8 mouse cellular contexts compared by ENCODE assay signal in the genomic region with DNA sequence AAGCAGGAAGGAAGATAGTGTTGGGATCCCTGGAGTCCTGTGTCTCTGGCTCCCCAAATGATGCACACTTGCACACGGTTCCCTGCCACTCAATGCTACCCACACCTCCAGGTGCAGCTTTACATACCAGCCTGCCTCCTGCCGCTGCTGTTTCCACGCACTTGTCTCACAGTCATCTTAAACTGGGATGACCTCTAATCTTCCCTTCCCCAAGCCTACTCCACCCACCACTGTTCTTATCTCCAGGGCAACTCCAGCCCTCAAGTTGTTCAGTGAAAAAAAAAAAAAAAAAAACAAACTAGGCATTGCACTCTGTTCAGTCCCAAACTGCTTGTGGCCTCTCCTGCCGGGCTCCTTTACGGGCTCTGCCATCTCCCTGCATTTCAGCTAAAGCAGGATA. TPM values are rescaled to one million over a fixed set of nuclear protein-coding genes. Genes with fewer than 3 reads are reported as not detected.
DNase-seq lines count a peak whose midpoint lies in the region; ATAC-seq and TF ChIP-seq lines count a peak whose summit lies in the region.

A gene (minus strand): TSS at position 14 of the 400 bp plus-strand sequence.

- 66% methylated on average over 5 of the region's 5 CpGs for WGBS in forebrain, embryonic 11.5 days

- H3K27me3 ChIP-seq in G1E (ENCODE audit: insufficient read depth, low read length) = no peaks in the 10 kb centered on the region
- H3K27me3 ChIP-seq in forebrain, embryonic 11.5 days (ENCODE audit: control insufficient read depth, insufficient read depth, low read length) = no peaks in the 10 kb centered on the region

- peaks cover 68% of the 10 kb centered on the region for H3K4me1 ChIP-seq in G1E (ENCODE audit: insufficient read depth, low read depth, low read length)
- H3K4me1 ChIP-seq in forebrain, embryonic 11.5 days (replicated peaks; ENCODE audit: control insufficient read depth, insufficient read depth, low read length) = no peaks in the 10 kb centered on the region

- no peak within 1 kb of the TSS for H3K4me2 ChIP-seq in forebrain, embryonic 11.5 days (ENCODE audit: low read depth, low read length, severe bottlenecking)

- no peak within 1 kb of the TSS for H3K27ac ChIP-seq in forebrain, embryonic 11.5 days (ENCODE audit: low read depth, low read length)

- H3K9ac ChIP-seq in forebrain, embryonic 11.5 days (ENCODE audit: low read length) = no peak within 1 kb of the TSS

- no peaks in the 10 kb centered on the region for H3K9me3 ChIP-seq in G1E (replicated peaks)
- H3K9me3 ChIP-seq in forebrain, embryonic 11.5 days (ENCODE audit: control insufficient read depth, low read length) = no peaks in the 10 kb centered on the region

- peak; percentile 84 for ATAC-seq in G1E (ENCODE audit: extremely low read depth, insufficient number of reproducible peaks, low FRiP score, poor library complexity, severe bottlenecking)
- no peak for ATAC-seq in forebrain, embryonic 11.5 days (replicated peaks; ENCODE audit: low FRiP score)
- ATAC-seq in inflammation-experienced regulatory T-cells, adult 6 months = no peak
- ATAC-seq in megakaryocyte progenitor cell, adult 5-6 weeks (replicated peaks; ENCODE audit: poor library complexity) = peak; percentile 70

- no peak for TF ChIP-seq CTCF in G1E (IDR thresholded peaks at IDR 0.05; ENCODE audit: low read depth, low read length)

- peak within 1 kb of the TSS; percentile 58; the same call in 1 of the 2 replicates for H3K4me3 ChIP-seq in G1E (ENCODE audit: low read depth, low read length)
- no peak within 1 kb of the TSS for H3K4me3 ChIP-seq in forebrain, embryonic 11.5 days (ENCODE audit: low read depth, low read length)

- no peaks in the 10 kb centered on the region for H3K36me3 ChIP-seq in G1E (replicated peaks)
- no peaks in the 10 kb centered on the region for H3K36me3 ChIP-seq in forebrain, embryonic 11.5 days (ENCODE audit: control insufficient read depth, insufficient read depth, low read length)

- DNase-seq in frontal cortex, adult 2 months (ENCODE audit: extremely low spot score in 1 of 2, low spot score in 1 of 2) = no peak
- DNase-seq in frontal cortex, postnatal 10 days (ENCODE audit: low spot score in 2 of 2) = no peak
- DNase-seq in G1E (ENCODE audit: low spot score) = peak; percentile 77
- no peak for DNase-seq in forebrain, embryonic 11.5 days (ENCODE audit: low spot score)
- DNase-seq in kidney, adult 18-20 months = no peak
- DNase-seq in cerebellum, postnatal 36 days = no peak

RNA-seq across cellular contexts. Expression of the gene that starts here (rescaled TPM):
- 42.4 and 44.8 TPM in 2 replicates for polyA plus RNA-seq in frontal cortex, adult 2 months (2012; rRNA removed)
- total RNA-seq in G1E (2014; fragmentation: Nextera tagmentation) (298 and 313 TPM in 2 replicates), G1E (2017) (50.2 and 51.0 TPM in 2 replicates)
- polyA plus RNA-seq in G1E (2012) = 98.2 and 108 TPM in 2 replicates
- polyA plus RNA-seq in forebrain, embryonic 11.5 days (2014; fragmentation: Nextera tagmentation; extraction: Ambion mirVana) = 21.2 and 23.3 TPM in 2 replicates
- polyA plus RNA-seq in inflammation-experienced regulatory T-cells, adult 6 months (2017; shearing (Covaris generic)) = 10 to 100 TPM in 2 of 3 experiments, 1 to 10 TPM in 1; 7.5 to 15.1 (median 13.0) TPM
- total RNA-seq in megakaryocyte progenitor cell, adult 5-6 weeks (2015) = 48.5 and 52.7 TPM in 2 replicates
- 13.5 and 16.6 TPM in 2 replicates for total RNA-seq in megakaryocyte progenitor cell, adult 5-6 weeks (2017)

Comparison
In these comparisons a context has a peak if more than half of its experiments do, and no peak if none do; other contexts are left out.
1. ATAC-seq: peak in G1E (single experiment) and megakaryocyte progenitor cell, adult 5-6 weeks (single experiment); none in forebrain, embryonic 11.5 days (single experiment) and inflammation-experienced regulatory T-cells, adult 6 months (single experiment).